Mouse (Mus musculus) lung, postnatal 0 days (tissue): Measurements from ENCODE around the gene Gnb4. TPM values are rescaled to one million over a fixed set of nuclear protein-coding genes. Genes with fewer than 3 reads are reported as not detected.
A peak's percentile ranks its signal among the peaks of the same experiment; 100 is the strongest.

ENCODE experiments used
- ATAC-seq: fragments of 200-750 bp; cut with Nextera tagmentation; 2 replicates; pipeline ENCODE4 v1.8.0; 2017; ENCODE audit warnings: moderate library complexity
- DNase-seq: peaks from one replicate; pipeline ENCODE4 v3.0.0-alpha.2; 2016; ENCODE audit warnings: low spot score
- H3K27ac ChIP-seq: fragments of 300-500 bp; sonication (generic); 2 replicates; pipeline ENCODE4 v1.5.1; 2014; ENCODE audit warnings: antibody characterized with exemption, mild to moderate bottlenecking, low read length, mixed read lengths
- H3K27me3 ChIP-seq: fragments of 300-500 bp; sonication (generic); replicated peaks from 2 replicates; pipeline ENCODE4 v1.6.1; 2014; ENCODE audit warnings: low read length, mixed read lengths; ENCODE audit not compliant: insufficient read depth
- H3K36me3 ChIP-seq: fragments of 300-500 bp; sonication (generic); 2 replicates; pipeline ENCODE4 v1.6.1; 2014; ENCODE audit warnings: low read length, mixed read lengths; ENCODE audit not compliant: insufficient read depth
- H3K4me1 ChIP-seq: fragments of 300-500 bp; sonication (generic); 2 replicates; pipeline ENCODE4 v1.6.1; 2014; ENCODE audit warnings: antibody characterized with exemption, low read depth, low read length, mixed read lengths; ENCODE audit not compliant: insufficient read depth
- H3K4me2 ChIP-seq: fragments of 300-500 bp; sonication (generic); replicated peaks from 2 replicates; pipeline ENCODE4 v1.6.1; 2014; ENCODE audit warnings: low read depth, mild to moderate bottlenecking, low read length, moderate library complexity, mixed read lengths
- H3K4me3 ChIP-seq: fragments of 300-500 bp; sonication (generic); 2 replicates; pipeline ENCODE4 v1.5.1; 2014; ENCODE audit warnings: low read depth, low read length
- H3K9ac ChIP-seq: fragments of 300-500 bp; sonication (generic); replicated peaks from 2 replicates; pipeline ENCODE4 v1.6.1; 2014; ENCODE audit warnings: low read depth, mild to moderate bottlenecking
- H3K9me3 ChIP-seq: fragments of 300-500 bp; sonication (generic); 2 replicates; pipeline ENCODE4 v1.6.1; 2016; ENCODE audit warnings: low read length, mixed read lengths
- CTCF ChIP-seq: IDR thresholded peaks from 2 replicates; pipeline ENCODE4 v1.5.1; 2016; ENCODE audit warnings: antibody characterized with exemption, mild to moderate bottlenecking
- EP300 ChIP-seq: IDR thresholded peaks from 2 replicates; pipeline ENCODE4 v1.6.1; 2016; ENCODE audit warnings: antibody characterized with exemption, mild to moderate bottlenecking, control low read depth
- WGBS: fragments of 180-500 bp; shearing (Covaris S2); extraction: QIAGEN DNeasy Blood & Tissue Kit; methylation state at CpG from one replicate; pipeline ENCODE4 v1.1.7; 2014; 5-methylcytosine and 5-hydroxymethylcytosine counted together
- polyA plus RNA-seq: library from polyadenylated mRNA; unstranded; fragments of >200 nt; fragmentation: Nextera tagmentation; extraction: Ambion mirVana; gene quantifications from 2 replicates; pipeline ENCODE4 v1.2.1, GENCODE M21; 2015

The Gnb4 gene
- polyA plus RNA-seq, 1 experiment from 2014 or later: 109 TPM

DNA sequence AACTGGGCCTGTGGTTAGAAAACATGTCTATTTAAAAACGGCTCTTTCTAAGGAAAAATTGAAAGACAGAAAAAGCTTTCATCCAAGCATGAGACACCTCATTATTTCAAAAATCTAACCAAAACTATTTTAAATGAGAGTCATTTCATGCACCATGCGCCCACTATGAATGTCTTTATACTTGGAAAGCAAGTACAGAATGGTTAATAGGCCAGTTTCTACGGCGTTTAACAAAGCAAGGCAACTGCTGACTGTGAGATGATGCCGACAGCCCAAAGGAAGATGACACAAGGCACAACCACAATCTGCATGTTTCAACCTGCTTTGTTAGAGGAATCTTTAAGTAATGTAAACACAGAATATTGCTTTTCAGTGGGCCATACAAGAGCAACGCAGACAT is 25.7 kb upstream of the Gnb4 start:
- WGBS: 66% methylated on average over 6 of the region's 6 CpGs
- Histone ChIP-seq H3K4me2 (no peak overlapping the region), H3K4me1 (peaks cover 3% of the 10 kb centered on the region; the same call in 1 of the 2 replicates), H3K9me3 (no peaks in the 10 kb centered on the region), H3K9ac (no peak overlapping the region), H3K36me3 (no peaks in the 10 kb centered on the region), H3K27me3 (no peaks in the 10 kb centered on the region), H3K27ac (no peak overlapping the region), H3K4me3 (no peak overlapping the region)
- no peak for DNase-seq
- TF ChIP-seq CTCF: no peak
- no peak for ATAC-seq

DNA sequence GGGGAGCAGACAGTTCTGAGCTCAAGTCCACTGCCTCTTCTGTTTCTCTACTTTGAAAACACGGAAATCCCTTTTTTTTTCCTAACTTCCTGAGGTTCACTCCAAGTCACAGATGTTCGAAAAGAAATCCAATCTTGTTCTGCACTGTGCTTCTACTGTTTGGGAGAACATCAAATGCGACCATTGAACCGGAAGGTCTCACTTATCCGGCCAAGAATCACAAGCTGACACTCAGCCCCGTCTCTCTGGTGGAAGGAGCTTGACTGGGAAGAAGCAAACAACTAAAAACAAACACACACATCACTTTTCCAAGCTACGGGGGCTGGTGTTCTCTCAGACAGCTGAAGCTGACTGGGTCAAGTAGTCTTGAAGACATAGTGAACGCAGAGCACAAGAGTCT is 21.9 kb upstream of the Gnb4 start:
- 12% methylated on average over 8 of the region's 8 CpGs for WGBS
- Histone ChIP-seq H3K9ac (no peak overlapping the region), H3K36me3 (no peaks in the 10 kb centered on the region), H3K4me2 (no peak overlapping the region; the same call in 1 of the 2 replicates), H3K9me3 (no peaks in the 10 kb centered on the region), H3K4me1 (peaks cover 3% of the 10 kb centered on the region; the same call in 1 of the 2 replicates), H3K27ac (no peak overlapping the region), H3K27me3 (no peaks in the 10 kb centered on the region), H3K4me3 (no peak overlapping the region)
- DNase-seq: peak; percentile 49
- ATAC-seq: peak; percentile 71
- TF ChIP-seq EP300 (no peak), CTCF (no peak)

DNA sequence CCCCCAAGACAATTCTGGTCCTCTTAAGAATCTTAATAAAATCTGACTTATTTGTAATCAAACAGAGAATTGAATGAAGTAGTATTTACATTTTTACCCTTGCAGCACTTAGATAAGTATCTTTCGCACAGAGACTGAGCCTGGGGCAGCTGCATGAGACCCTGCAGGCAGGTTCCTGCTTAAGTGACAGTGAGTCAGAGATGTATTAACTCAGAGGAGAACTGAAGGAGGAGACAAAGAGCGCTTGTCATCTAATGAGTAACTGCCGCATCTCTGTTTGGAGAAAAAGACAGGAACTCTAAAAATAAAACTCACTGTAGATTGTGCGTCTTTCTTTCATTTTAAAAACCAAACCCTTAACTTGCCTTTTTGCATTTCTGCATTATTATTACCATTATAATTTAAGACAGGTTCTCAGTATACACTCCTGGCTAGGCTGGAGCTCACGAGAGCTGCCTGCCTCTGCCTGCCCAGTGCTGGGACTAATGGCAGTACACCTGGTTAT is 16.4 kb upstream of the Gnb4 start:
- Histone ChIP-seq H3K27ac (no peak overlapping the region), H3K27me3 (no peaks in the 10 kb centered on the region), H3K9me3 (no peaks in the 10 kb centered on the region), H3K4me3 (no peak overlapping the region), H3K4me2 (no peak overlapping the region), H3K9ac (no peak overlapping the region), H3K4me1 (no peaks in the 10 kb centered on the region), H3K36me3 (no peaks in the 10 kb centered on the region)
- ATAC-seq: no peak
- WGBS: 38% methylated on average over 5 of the region's 5 CpGs
- DNase-seq: no peak
- TF ChIP-seq CTCF (no peak), EP300 (no peak)

DNA sequence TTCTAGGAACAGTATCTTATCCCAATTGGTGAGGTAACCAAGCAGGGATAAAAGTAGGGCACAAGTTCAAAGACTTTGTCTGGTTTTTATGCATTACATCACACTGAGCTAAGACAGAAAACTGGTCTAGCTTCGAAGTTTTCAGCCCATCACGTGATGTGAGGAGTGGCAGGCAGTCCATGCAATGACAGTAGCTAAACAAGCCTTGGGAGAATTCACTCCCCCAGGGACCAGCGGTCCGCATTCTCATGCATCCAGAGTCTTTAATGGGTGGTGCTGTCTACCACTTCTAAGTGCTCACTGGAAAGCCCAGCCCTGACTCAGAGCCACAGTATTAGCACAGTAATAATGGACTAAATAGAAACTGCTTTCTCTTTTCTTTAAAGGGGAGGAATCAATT is 13.8 kb upstream of the Gnb4 start:
- DNase-seq (no peak), ATAC-seq (peak; percentile 35; the same call in 1 of the 2 replicates)
- Histone ChIP-seq H3K4me2 (no peak overlapping the region), H3K9ac (no peak overlapping the region), H3K4me3 (no peak overlapping the region), H3K9me3 (no peaks in the 10 kb centered on the region), H3K27me3 (no peaks in the 10 kb centered on the region), H3K4me1 (no peaks in the 10 kb centered on the region), H3K27ac (no peak overlapping the region), H3K36me3 (no peaks in the 10 kb centered on the region)
- no peak for TF ChIP-seq EP300
- no peak for TF ChIP-seq CTCF
- WGBS: 61% methylated on average over 4 of the region's 4 CpGs

DNA sequence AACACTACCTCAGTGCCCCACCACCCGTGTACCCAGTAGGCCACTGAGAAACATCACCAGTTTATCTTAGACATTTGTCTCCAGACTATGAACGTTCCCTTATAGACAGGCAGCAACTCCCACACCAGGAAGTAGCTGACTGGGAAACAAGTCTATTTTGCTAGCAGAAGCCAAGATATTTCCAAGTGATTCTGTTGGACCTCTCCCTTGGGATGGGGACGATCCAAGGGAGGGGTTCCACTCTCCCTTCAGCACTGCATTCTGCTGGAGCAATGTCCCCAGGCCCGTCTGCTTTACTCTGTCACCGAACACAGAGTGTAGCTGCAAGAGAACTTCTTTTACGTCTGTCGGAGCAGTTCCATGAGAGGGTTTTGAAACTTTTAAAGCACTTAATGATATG is 11.8 kb upstream of the Gnb4 start:
- Histone ChIP-seq H3K27ac (no peak overlapping the region), H3K4me3 (no peak overlapping the region), H3K9me3 (no peaks in the 10 kb centered on the region), H3K27me3 (no peaks in the 10 kb centered on the region), H3K36me3 (no peaks in the 10 kb centered on the region), H3K9ac (no peak overlapping the region), H3K4me1 (no peaks in the 10 kb centered on the region), H3K4me2 (no peak overlapping the region)
- WGBS: 73% methylated on average over 7 of the region's 7 CpGs
- TF ChIP-seq EP300 (no peak), CTCF (no peak)
- DNase-seq: no peak
- ATAC-seq: peak; percentile 25; the same call in 1 of the 2 replicates

DNA sequence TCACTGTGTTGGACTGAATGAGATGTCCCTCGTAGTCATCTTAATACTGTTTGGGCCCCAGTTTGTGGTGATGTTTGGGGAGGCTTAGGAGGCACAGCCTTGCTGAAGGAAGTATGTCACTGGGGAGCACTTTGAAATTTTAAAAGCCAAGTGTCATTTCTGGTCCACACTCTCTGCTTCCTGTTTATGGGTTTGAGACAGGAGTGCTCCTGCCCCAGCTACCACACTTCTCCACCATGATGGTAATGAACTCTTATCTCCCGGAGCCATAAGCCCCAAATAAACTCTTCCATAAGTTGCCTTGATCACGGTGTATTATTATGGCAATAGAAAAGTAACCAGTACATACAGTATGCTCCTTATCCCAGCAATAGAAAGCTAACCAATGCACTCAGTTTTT is 5.7 kb upstream of the Gnb4 start:
- no peak for DNase-seq
- TF ChIP-seq CTCF: no peak
- no peak for TF ChIP-seq EP300
- H3K9me3 ChIP-seq: no peaks in the 10 kb centered on the region
- WGBS: 78% methylated on average over 3 of the region's 3 CpGs
- H3K4me2 ChIP-seq: no peak overlapping the region
- no peak overlapping the region for H3K27ac ChIP-seq
- H3K4me3 ChIP-seq: no peak overlapping the region
- H3K4me1 ChIP-seq: no peaks in the 10 kb centered on the region
- H3K27me3 ChIP-seq: no peaks in the 10 kb centered on the region
- no peak for ATAC-seq
- no peak overlapping the region for H3K9ac ChIP-seq
- H3K36me3 ChIP-seq: no peaks in the 10 kb centered on the region

DNA sequence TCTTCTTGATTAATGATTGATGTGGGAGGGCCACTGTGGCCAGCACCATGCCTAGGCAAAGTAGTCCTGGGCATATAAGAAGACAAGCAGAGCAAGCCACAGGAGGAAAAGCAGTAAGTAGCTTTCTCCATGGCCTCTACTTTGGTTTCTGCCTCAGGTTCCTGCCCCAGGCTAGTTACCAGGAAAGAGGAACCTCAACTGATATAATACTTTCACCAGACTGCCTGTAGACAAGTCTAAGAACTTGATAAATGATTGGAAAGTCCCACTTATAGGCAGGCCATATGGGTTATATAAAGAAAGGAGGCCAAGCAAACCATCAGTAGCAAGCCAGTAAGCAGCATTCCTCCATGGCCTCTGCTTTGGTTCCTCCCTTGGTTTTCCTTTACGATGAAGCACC is 5.3 kb upstream of the Gnb4 start:
- H3K27me3 ChIP-seq: no peaks in the 10 kb centered on the region
- no peaks in the 10 kb centered on the region for H3K4me1 ChIP-seq
- no peak overlapping the region for H3K4me3 ChIP-seq
- no peak overlapping the region for H3K4me2 ChIP-seq
- H3K36me3 ChIP-seq: no peaks in the 10 kb centered on the region
- no peak overlapping the region for H3K9ac ChIP-seq
- H3K27ac ChIP-seq: no peak overlapping the region
- no peaks in the 10 kb centered on the region for H3K9me3 ChIP-seq
- WGBS: 90% methylated on average over 1 of the region's 1 CpGs
- DNase-seq (no peak), ATAC-seq (no peak)
- TF ChIP-seq EP300 (no peak), CTCF (no peak)
